Mouse (Mus musculus) hindbrain, embryonic 15.5 days (tissue): ENCODE measurements around the gene Shc2. TPM values are rescaled to one million over a fixed set of nuclear protein-coding genes. Genes with fewer than 3 reads are reported as not detected.

Source experiments
- ATAC-seq: fragments of 200-750 bp; cut with Nextera tagmentation; 2 replicates; pipeline ENCODE4 v1.8.0; 2017; ENCODE audit warnings: low read depth, moderate number of reproducible peaks, moderate TSS enrichment; ENCODE audit not compliant: low FRiP score
- H3K27ac ChIP-seq: fragments of 300-500 bp; sonication (generic); replicated peaks from 2 replicates; pipeline ENCODE4 v1.5.1; 2015; ENCODE audit warnings: mild to moderate bottlenecking, inconsistent platforms
- H3K27me3 ChIP-seq: fragments of 300-500 bp; sonication (generic); 2 replicates; pipeline ENCODE4 v1.6.1; 2015; ENCODE audit warnings: control low read depth, inconsistent platforms
- H3K36me3 ChIP-seq: fragments of 300-500 bp; sonication (generic); 2 replicates; pipeline ENCODE4 v1.6.1; 2015; ENCODE audit warnings: control low read depth, inconsistent platforms
- H3K4me1 ChIP-seq: fragments of 300-500 bp; sonication (generic); replicated peaks from 2 replicates; pipeline ENCODE4 v1.6.1; 2015; ENCODE audit warnings: control low read depth, inconsistent platforms
- H3K4me2 ChIP-seq: fragments of 300-500 bp; sonication (generic); 2 replicates; pipeline ENCODE4 v1.6.1; 2015; ENCODE audit warnings: moderate library complexity, mild to moderate bottlenecking, inconsistent platforms
- H3K4me3 ChIP-seq: fragments of 300-500 bp; sonication (generic); 2 replicates; pipeline ENCODE4 v1.5.1; 2015; ENCODE audit warnings: mild to moderate bottlenecking, inconsistent platforms
- H3K9ac ChIP-seq: fragments of 300-500 bp; sonication (generic); 2 replicates; pipeline ENCODE4 v1.6.1; 2015; ENCODE audit warnings: inconsistent platforms
- H3K9me3 ChIP-seq: fragments of 300-500 bp; sonication (generic); 2 replicates; pipeline ENCODE4 v1.6.1; 2016; ENCODE audit warnings: control low read depth, inconsistent platforms
- WGBS: fragments of 180-500 bp; shearing (Covaris S2); methylation state at CpG from one replicate; pipeline ENCODE4 v1.1.7; 2015; 5-methylcytosine and 5-hydroxymethylcytosine counted together
- polyA plus RNA-seq: library from polyadenylated mRNA; unstranded; fragments of >200 nt; fragmentation: Nextera tagmentation; extraction: Ambion mirVana; gene quantifications from 2 replicates; pipeline ENCODE4 v1.2.1, GENCODE M21; 2015

Shc2 gene
- polyA plus RNA-seq, 1 experiment from 2014 or later, result 28.5 TPM

GRCm38 (mm10) chr10:79665051-79665450 lies 27.3 kb upstream of the Shc2 start:
- no peak overlapping the region for H3K4me3 ChIP-seq
- H3K4me2 ChIP-seq, result no peak overlapping the region
- H3K4me1 ChIP-seq, result peaks cover 10% of the 10 kb centered on the region
- ATAC-seq, result no peak
- H3K36me3 ChIP-seq, result no peaks in the 10 kb centered on the region
- H3K9ac ChIP-seq, result no peak overlapping the region
- no peaks in the 10 kb centered on the region for H3K9me3 ChIP-seq
- no peak overlapping the region for H3K27ac ChIP-seq
- H3K27me3 ChIP-seq, result no peaks in the 10 kb centered on the region
- 87% methylated on average over 8 of the region's 8 CpGs for WGBS

- 11% methylated on average over 13 of the region's 13 CpGs for WGBS
- H3K27ac ChIP-seq, result no peak within 1 kb of the TSS
- H3K4me1 ChIP-seq, result peaks cover 9% of the 10 kb centered on the region
- no peak within 1 kb of the TSS for H3K4me3 ChIP-seq
- no peaks in the 10 kb centered on the region for H3K36me3 ChIP-seq
- no peak for ATAC-seq
- no peak within 1 kb of the TSS for H3K9ac ChIP-seq
- H3K4me2 ChIP-seq, result no peak within 1 kb of the TSS
- H3K9me3 ChIP-seq, result no peaks in the 10 kb centered on the region
- no peaks in the 10 kb centered on the region for H3K27me3 ChIP-seq
Measured at GRCm38 (mm10) chr10:79664131-79664665, 26.5 kb upstream of the Shc2 start, which contains the start of gene Madcam1. Madcam1 (plus strand) TSS chr10:79664559.

GRCm38 (mm10) chr10:79661861-79662260 lies 24.1 kb upstream of the Shc2 start:
- no peak overlapping the region for H3K4me3 ChIP-seq

GRCm38 (mm10) chr10:79660298-79660697 lies 22.6 kb upstream of the Shc2 start:
- Histone ChIP-seq H3K27ac (no peak overlapping the region), H3K4me3 (no peak overlapping the region), H3K36me3 (no peaks in the 10 kb centered on the region), H3K4me2 (no peak overlapping the region), H3K27me3 (no peaks in the 10 kb centered on the region), H3K9ac (no peak overlapping the region), H3K9me3 (no peaks in the 10 kb centered on the region), H3K4me1 (peaks cover 4% of the 10 kb centered on the region)
- no peak for ATAC-seq
- 78% methylated on average over 2 of the region's 2 CpGs for WGBS

More at GRCm38 (mm10) chr10:79661861-79662260, 24.1 kb upstream of the Shc2 start:
- no peak overlapping the region for H3K4me2 ChIP-seq
- 48% methylated on average over 3 of the region's 3 CpGs for WGBS
- H3K36me3 ChIP-seq, result no peaks in the 10 kb centered on the region
- no peak overlapping the region for H3K9ac ChIP-seq
- H3K27ac ChIP-seq, result no peak overlapping the region
- no peak for ATAC-seq
- no peaks in the 10 kb centered on the region for H3K9me3 ChIP-seq
- no peaks in the 10 kb centered on the region for H3K4me1 ChIP-seq
- H3K27me3 ChIP-seq, result no peaks in the 10 kb centered on the region

GRCm38 (mm10) chr10:79658829-79659228 lies 21.1 kb upstream of the Shc2 start:
- Histone ChIP-seq H3K9ac (no peak overlapping the region), H3K4me3 (no peak overlapping the region), H3K27me3 (no peaks in the 10 kb centered on the region), H3K9me3 (no peaks in the 10 kb centered on the region), H3K4me1 (peaks cover 17% of the 10 kb centered on the region), H3K4me2 (no peak overlapping the region), H3K36me3 (no peaks in the 10 kb centered on the region), H3K27ac (no peak overlapping the region)
- ATAC-seq, result no peak
- 18% methylated on average over 4 of the region's 4 CpGs for WGBS

GRCm38 (mm10) chr10:79654946-79655395 lies 17.3 kb upstream of the Shc2 start:
- ATAC-seq, result peak; percentile 87
- H3K27ac ChIP-seq, result peak overlapping the region; percentile 73
- no peak overlapping the region for H3K9ac ChIP-seq
- H3K4me3 ChIP-seq, result no peak overlapping the region
- no peaks in the 10 kb centered on the region for H3K9me3 ChIP-seq
- no peak overlapping the region for H3K4me2 ChIP-seq
- peaks cover 17% of the 10 kb centered on the region for H3K4me1 ChIP-seq
- 4% methylated on average over 1 of the region's 1 CpGs for whole genome bisulfite sequencing
- H3K36me3 ChIP-seq, result no peaks in the 10 kb centered on the region
- 0 out of 2 replicates have a peak, but pooled peaks cover 4% of the 10 kb centered on the region for H3K27me3 ChIP-seq

- no peak overlapping the region for H3K27ac ChIP-seq
- ATAC-seq, result no peak
- H3K4me2 ChIP-seq, result no peak overlapping the region
- 0 out of 2 replicates have a peak, but pooled peaks cover 5% of the 10 kb centered on the region for H3K27me3 ChIP-seq
- H3K4me3 ChIP-seq, result no peak overlapping the region
- H3K4me1 ChIP-seq, result peaks cover 17% of the 10 kb centered on the region
- H3K9me3 ChIP-seq, result no peaks in the 10 kb centered on the region
- H3K9ac ChIP-seq, result no peak overlapping the region
- 75% methylated on average over 7 of the region's 7 CpGs for WGBS
- H3K36me3 ChIP-seq, result no peaks in the 10 kb centered on the region
Measured at GRCm38 (mm10) chr10:79652789-79653188, 15.1 kb upstream of the Shc2 start.

- WGBS, result 31% methylated on average over 7 of the region's 7 CpGs
- Histone ChIP-seq H3K36me3 (no peaks in the 10 kb centered on the region), H3K4me2 (no peak overlapping the region), H3K4me3 (no peak overlapping the region), H3K9me3 (no peaks in the 10 kb centered on the region), H3K9ac (no peak overlapping the region), H3K27me3 (0 out of 2 replicates have a peak, but pooled peaks cover 5% of the 10 kb centered on the region), H3K27ac (no peak overlapping the region), H3K4me1 (peaks cover 2% of the 10 kb centered on the region)
- peak; percentile 65; the same call in 1 of the 2 replicates for ATAC-seq
Measured at GRCm38 (mm10) chr10:79649070-79649751, 11.5 kb upstream of the Shc2 start.

- Histone ChIP-seq H3K4me1 (no peaks in the 10 kb centered on the region), H3K9me3 (no peaks in the 10 kb centered on the region), H3K27ac (no peak within 1 kb of the TSS), H3K4me2 (no peak within 1 kb of the TSS), H3K4me3 (no peak within 1 kb of the TSS), H3K9ac (no peak within 1 kb of the TSS), H3K27me3 (0 out of 2 replicates have a peak, but pooled peaks cover 2% of the 10 kb centered on the region), H3K36me3 (no peaks in the 10 kb centered on the region)
- WGBS, result 72% methylated on average over 8 of the region's 8 CpGs
- no peak for ATAC-seq
Measured at GRCm38 (mm10) chr10:79645711-79646110, 8.0 kb upstream of the Shc2 start, which contains the start of gene Odf3l2. Odf3l2 (minus strand) TSS chr10:79645738.

GRCm38 (mm10) chr10:79638486-79639204 lies 927 bp upstream of the Shc2 start:
- H3K36me3 ChIP-seq, result no peaks in the 10 kb centered on the region
- H3K27me3 ChIP-seq, result no peaks in the 10 kb centered on the region
- ATAC-seq, result peak; percentile 23; the same call in 1 of the 2 replicates
- WGBS, result 3% methylated on average over 23 of the region's 23 CpGs
- peak overlapping the region; percentile 76; the same call in 1 of the 2 replicates for H3K4me3 ChIP-seq
- H3K4me1 ChIP-seq, result peaks cover 29% of the 10 kb centered on the region
- peak overlapping the region; percentile 93 for H3K4me2 ChIP-seq
- H3K27ac ChIP-seq, result peak overlapping the region; percentile 94
- H3K9me3 ChIP-seq, result no peaks in the 10 kb centered on the region
- H3K9ac ChIP-seq, result peak overlapping the region; percentile 78

GRCm38 (mm10) chr10:79636287-79636686 lies 1.4 kb downstream of the Shc2 start:
- Histone ChIP-seq H3K4me1 (peaks cover 33% of the 10 kb centered on the region), H3K9me3 (no peaks in the 10 kb centered on the region), H3K27ac (peak overlapping the region; percentile 94), H3K4me3 (peak overlapping the region; percentile 76), H3K27me3 (no peaks in the 10 kb centered on the region), H3K36me3 (no peaks in the 10 kb centered on the region), H3K4me2 (peak overlapping the region; percentile 93), H3K9ac (peak overlapping the region; percentile 78)
- 0 out of 2 replicates have a peak, but pooled peaks have one; percentile 2 for ATAC-seq
- 75% methylated on average over 8 of the region's 8 CpGs for WGBS
